Mouse (Mus musculus) kidney, embryonic 15.5 days (tissue): ENCODE data around the gene Fam228a. TPM values are rescaled to one million over a fixed set of nuclear protein-coding genes. Genes with fewer than 3 reads are reported as not detected.
"Not testable (repeated sequence)": the region's sequence is repeated elsewhere in the genome, so short reads cannot be mapped to it uniquely, and the experiment has no call there.

Source experiments
- ATAC-seq: fragments of 200-750 bp; cut with Nextera tagmentation; replicated peaks from 2 replicates; pipeline ENCODE4 v1.8.0; 2017; ENCODE audit warnings: moderate TSS enrichment; ENCODE audit not compliant: low FRiP score
- H3K27ac ChIP-seq: fragments of 300-500 bp; sonication (generic); 2 replicates; pipeline ENCODE4 v1.5.1; 2015; ENCODE audit warnings: mild to moderate bottlenecking, inconsistent platforms
- H3K27me3 ChIP-seq: fragments of 300-500 bp; sonication (generic); 2 replicates; pipeline ENCODE4 v1.6.1; 2015; ENCODE audit warnings: inconsistent platforms
- H3K36me3 ChIP-seq: fragments of 300-500 bp; sonication (generic); 2 replicates; pipeline ENCODE4 v1.6.1; 2015; ENCODE audit warnings: inconsistent platforms
- H3K4me1 ChIP-seq: fragments of 300-500 bp; sonication (generic); 2 replicates; pipeline ENCODE4 v1.6.1; 2015; ENCODE audit warnings: inconsistent platforms
- H3K4me2 ChIP-seq: fragments of 300-500 bp; sonication (generic); 2 replicates; pipeline ENCODE4 v1.6.1; 2015; ENCODE audit warnings: moderate library complexity, mild to moderate bottlenecking, inconsistent platforms
- H3K4me3 ChIP-seq: fragments of 300-500 bp; sonication (generic); replicated peaks from 2 replicates; pipeline ENCODE4 v1.5.1; 2015; ENCODE audit warnings: mild to moderate bottlenecking, inconsistent platforms
- H3K9ac ChIP-seq: fragments of 300-500 bp; sonication (generic); 2 replicates; pipeline ENCODE4 v1.6.1; 2015; ENCODE audit warnings: mild to moderate bottlenecking, inconsistent platforms
- H3K9me3 ChIP-seq: fragments of 300-500 bp; sonication (generic); replicated peaks from 2 replicates; pipeline ENCODE4 v1.6.1; 2016; ENCODE audit warnings: inconsistent platforms
- WGBS: fragments of 180-500 bp; shearing (Covaris S2); methylation state at CpG from one replicate; pipeline ENCODE4 v1.1.7; 2015; ENCODE audit warnings: mixed read lengths; 5-methylcytosine and 5-hydroxymethylcytosine counted together
- polyA plus RNA-seq: library from polyadenylated mRNA; unstranded; fragments of >200 nt; fragmentation: Nextera tagmentation; extraction: Ambion mirVana; gene quantifications from 2 replicates; pipeline ENCODE4 v1.2.1, GENCODE M21; 2015

Gene Fam228a
- polyA plus RNA-seq, 1 experiment from 2014 or later, result 0.10 TPM

DNA sequence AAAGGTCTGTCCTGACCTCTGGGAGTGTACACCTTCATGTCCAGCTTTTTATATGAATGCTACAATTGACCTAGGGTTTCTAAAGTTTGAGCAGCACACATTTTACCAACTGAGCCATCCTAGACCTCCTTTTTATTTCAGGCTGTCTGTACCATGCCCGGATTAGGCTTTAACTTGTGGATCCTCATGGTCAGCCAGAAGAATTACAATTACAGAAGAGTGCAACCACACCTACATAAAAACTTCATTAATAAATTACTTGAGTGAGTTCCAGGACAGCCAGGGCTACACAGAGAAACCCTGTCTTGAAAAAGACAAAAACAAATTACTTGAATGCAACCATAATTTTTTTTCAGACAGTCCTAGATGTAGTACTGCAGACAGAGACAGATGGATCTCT, 18.8 kb upstream of the Fam228a start:
- Histone ChIP-seq H3K4me3 (no peak overlapping the region), H3K9me3 (no peaks in the 10 kb centered on the region), H3K36me3 (no peaks in the 10 kb centered on the region), H3K4me1 (no peaks in the 10 kb centered on the region), H3K4me2 (no peak overlapping the region), H3K27ac (no peak overlapping the region), H3K9ac (no peak overlapping the region), H3K27me3 (no peaks in the 10 kb centered on the region)
- 50% methylated on average over 1 of the region's 1 CpGs for WGBS
- ATAC-seq, result peak; percentile 33; the same call in 1 of the 2 replicates

DNA sequence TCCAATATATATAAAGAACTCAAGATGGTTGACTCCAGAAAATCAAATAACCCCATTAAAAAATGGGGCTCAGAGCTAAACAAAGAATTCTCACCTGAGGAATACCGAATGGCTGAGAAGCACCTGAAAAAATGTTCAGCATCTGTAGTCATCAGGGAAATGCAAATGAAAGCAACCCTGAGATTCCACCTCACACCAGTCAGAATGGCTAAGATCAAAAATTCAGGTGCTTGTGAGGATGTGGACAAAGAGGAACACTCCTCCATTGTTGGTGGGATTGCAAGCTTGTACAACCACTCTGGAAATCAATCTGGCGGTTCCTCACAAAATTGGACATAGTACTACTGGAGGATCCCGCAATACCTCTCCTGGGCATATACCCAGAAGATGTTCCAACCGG, 16.2 kb upstream of the Fam228a start:
- H3K27ac ChIP-seq, H3K4me2 ChIP-seq, H3K9ac ChIP-seq, H3K9me3 ChIP-seq, H3K4me1 ChIP-seq, H3K4me3 ChIP-seq, H3K36me3 ChIP-seq, H3K27me3 ChIP-seq, ATAC-seq: not testable (repeated sequence)
- 94% methylated on average over 4 of the region's 4 CpGs for WGBS

DNA sequence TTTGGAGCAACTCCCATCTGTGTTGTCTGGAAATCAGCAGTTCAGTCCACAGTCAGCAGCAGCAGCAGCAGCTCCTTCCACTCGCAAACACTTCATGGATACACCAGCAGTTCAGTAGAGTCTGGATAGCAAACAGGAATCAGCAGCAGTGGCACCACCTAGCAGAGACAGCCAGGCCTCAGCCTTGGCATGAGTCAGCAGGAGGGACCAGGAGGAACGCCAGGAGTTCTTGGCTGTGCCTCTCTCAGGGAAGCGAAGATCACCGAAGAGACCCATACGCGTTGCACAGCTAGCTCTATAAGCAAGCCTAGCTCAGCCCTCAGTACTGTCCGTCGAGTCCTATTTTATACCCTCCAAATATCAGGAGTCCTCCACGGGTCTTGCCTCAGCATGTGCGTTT, 6.3 kb upstream of the Fam228a start:
- Histone ChIP-seq H3K9ac (no peak overlapping the region), H3K27ac (no peak overlapping the region)
- WGBS, result 90% methylated on average over 10 of the region's 10 CpGs

DNA sequence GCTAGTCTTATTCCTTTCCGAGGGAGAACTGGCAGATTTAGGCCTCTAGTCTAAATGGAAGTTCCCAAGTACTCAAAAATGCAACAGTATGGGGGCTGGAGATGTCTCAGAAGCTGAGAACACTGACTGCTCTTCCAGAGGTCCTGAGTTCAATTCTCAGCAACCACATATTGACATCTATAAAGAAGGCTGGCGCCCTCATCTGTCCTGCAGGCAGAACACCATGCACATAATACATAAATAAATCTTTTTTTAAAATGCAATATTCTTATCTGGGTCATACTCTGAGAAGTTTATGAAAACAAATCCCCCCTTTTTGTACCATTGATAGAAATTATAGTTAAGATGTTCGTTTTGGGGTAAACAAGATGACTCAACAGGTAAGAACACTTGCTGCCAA, 4.0 kb upstream of the Fam228a start:
- Histone ChIP-seq H3K4me2 (no peak overlapping the region), H3K4me3 (no peak overlapping the region), H3K27ac (no peak overlapping the region), H3K4me1 (no peaks in the 10 kb centered on the region), H3K27me3 (no peaks in the 10 kb centered on the region), H3K9me3 (no peaks in the 10 kb centered on the region), H3K36me3 (no peaks in the 10 kb centered on the region), H3K9ac (no peak overlapping the region)
- 87% methylated on average over 3 of the region's 3 CpGs for WGBS
- no peak for ATAC-seq

More for the DNA sequence above, 6.3 kb upstream of the Fam228a start:
- ATAC-seq, result no peak
- Histone ChIP-seq H3K9me3 (no peaks in the 10 kb centered on the region), H3K27me3 (no peaks in the 10 kb centered on the region), H3K4me2 (no peak overlapping the region), H3K36me3 (no peaks in the 10 kb centered on the region), H3K4me1 (no peaks in the 10 kb centered on the region), H3K4me3 (no peak overlapping the region)

DNA sequence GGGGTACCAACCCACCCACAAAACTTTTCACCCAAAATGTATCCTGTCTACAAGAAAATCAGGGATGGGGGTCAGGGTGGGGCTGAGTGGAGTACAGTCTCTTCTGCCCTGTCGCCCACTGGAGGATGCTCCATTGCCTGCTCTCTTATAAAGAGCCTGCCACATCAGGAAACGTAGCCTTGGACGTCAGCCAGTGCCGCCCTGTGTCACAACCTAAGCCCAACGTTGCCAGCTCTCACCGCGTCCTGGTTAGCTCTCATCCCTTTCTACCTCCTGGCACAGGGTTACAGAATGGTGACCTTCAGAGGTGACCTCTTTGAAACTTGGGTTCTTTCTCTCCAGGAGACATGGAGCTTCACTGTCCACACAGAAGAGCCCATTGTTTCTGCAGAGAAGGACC, 2.6 kb upstream of the Fam228a start:
- Histone ChIP-seq H3K36me3 (no peaks in the 10 kb centered on the region), H3K27me3 (no peaks in the 10 kb centered on the region), H3K4me1 (no peaks in the 10 kb centered on the region), H3K27ac (no peak overlapping the region), H3K4me2 (no peak overlapping the region), H3K9me3 (no peaks in the 10 kb centered on the region), H3K9ac (no peak overlapping the region), H3K4me3 (no peak overlapping the region)
- WGBS, result 83% methylated on average over 7 of the region's 7 CpGs
- no peak for ATAC-seq

DNA sequence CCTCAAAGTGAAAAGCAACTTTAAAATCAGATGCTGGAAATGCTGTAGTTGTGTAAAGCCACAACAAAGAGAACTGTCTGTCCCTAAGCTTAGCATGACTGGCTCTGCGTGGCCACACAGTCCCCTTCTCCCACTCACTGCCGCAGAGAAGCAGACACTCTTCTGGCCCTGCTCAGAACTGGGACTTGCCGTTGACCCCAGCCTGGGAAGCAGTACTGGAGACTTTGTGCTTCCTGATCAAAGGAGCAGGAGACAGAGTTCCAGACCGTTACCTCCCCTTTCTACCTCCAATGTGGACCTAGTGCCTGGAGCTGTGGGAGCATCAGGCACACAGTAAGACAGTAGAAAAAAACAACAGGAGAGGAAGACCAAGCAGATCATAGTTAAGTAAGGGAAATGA, 5.9 kb downstream of the Fam228a start:
- Histone ChIP-seq H3K9me3 (no peaks in the 10 kb centered on the region), H3K4me2 (no peak overlapping the region), H3K27me3 (no peaks in the 10 kb centered on the region), H3K4me1 (peaks cover 5% of the 10 kb centered on the region; the same call in 1 of the 2 replicates), H3K27ac (no peak overlapping the region), H3K4me3 (no peak overlapping the region), H3K36me3 (no peaks in the 10 kb centered on the region), H3K9ac (no peak overlapping the region)
- peak; percentile 79 for ATAC-seq
- WGBS, result 19% methylated on average over 4 of the region's 4 CpGs

DNA sequence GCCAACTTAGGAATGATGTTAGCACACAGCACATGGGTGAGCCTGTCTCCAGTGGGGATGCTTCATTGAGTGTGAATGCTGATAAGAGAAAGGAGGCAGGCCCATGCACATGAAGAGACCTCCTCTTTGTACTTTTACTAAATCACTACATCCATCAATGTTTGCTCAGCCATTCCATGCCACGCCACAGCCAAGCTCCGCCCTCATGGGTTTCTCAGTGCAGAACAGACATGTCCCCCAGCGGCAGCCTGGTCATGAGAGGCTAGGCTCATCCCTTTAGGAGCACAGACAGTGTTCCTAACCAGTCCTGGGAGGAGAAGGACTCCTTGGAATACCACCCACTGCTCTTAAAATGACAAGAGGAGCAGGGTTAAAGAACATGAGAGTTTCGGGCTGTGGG, 6.6 kb downstream of the Fam228a start:
- no peaks in the 10 kb centered on the region for H3K36me3 ChIP-seq
- H3K9ac ChIP-seq, result no peak overlapping the region
- H3K9me3 ChIP-seq, result no peaks in the 10 kb centered on the region
- H3K27me3 ChIP-seq, result no peaks in the 10 kb centered on the region
- ATAC-seq, result peak; percentile 60; the same call in 1 of the 2 replicates
- H3K4me3 ChIP-seq, result no peak overlapping the region
- peaks cover 5% of the 10 kb centered on the region; the same call in 1 of the 2 replicates for H3K4me1 ChIP-seq
- no peak overlapping the region for H3K27ac ChIP-seq
- 52% methylated on average over 4 of the region's 4 CpGs for WGBS
- H3K4me2 ChIP-seq, result no peak overlapping the region

DNA sequence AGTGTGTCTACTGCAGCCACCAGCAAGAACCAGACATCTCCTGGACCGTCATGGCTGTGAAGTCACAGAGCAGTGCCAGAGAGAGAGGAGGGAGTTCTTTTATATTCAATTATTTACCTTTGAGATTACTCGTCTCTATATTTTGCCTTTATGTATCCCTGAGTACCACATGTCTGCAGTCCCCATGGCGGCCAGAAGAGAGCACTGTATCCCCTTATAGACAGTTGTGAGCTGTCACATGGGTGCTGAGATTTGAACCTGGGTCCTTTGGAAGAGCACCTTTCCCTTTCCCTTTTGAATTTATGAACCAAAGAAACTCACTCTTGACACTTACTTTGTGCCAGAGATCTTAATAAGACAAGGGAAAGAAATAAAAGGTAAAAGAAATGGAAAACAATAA, 9.1 kb downstream of the Fam228a start:
- no peaks in the 10 kb centered on the region for H3K9me3 ChIP-seq
- 94% methylated on average over 3 of the region's 3 CpGs for WGBS
- H3K36me3 ChIP-seq, result no peaks in the 10 kb centered on the region
- no peaks in the 10 kb centered on the region for H3K27me3 ChIP-seq
- no peak overlapping the region for H3K27ac ChIP-seq
- H3K4me3 ChIP-seq, result no peak overlapping the region
- H3K9ac ChIP-seq, result no peak overlapping the region
- H3K4me1 ChIP-seq, result peaks cover 5% of the 10 kb centered on the region; the same call in 1 of the 2 replicates
- no peak for ATAC-seq
- H3K4me2 ChIP-seq, result no peak overlapping the region

DNA sequence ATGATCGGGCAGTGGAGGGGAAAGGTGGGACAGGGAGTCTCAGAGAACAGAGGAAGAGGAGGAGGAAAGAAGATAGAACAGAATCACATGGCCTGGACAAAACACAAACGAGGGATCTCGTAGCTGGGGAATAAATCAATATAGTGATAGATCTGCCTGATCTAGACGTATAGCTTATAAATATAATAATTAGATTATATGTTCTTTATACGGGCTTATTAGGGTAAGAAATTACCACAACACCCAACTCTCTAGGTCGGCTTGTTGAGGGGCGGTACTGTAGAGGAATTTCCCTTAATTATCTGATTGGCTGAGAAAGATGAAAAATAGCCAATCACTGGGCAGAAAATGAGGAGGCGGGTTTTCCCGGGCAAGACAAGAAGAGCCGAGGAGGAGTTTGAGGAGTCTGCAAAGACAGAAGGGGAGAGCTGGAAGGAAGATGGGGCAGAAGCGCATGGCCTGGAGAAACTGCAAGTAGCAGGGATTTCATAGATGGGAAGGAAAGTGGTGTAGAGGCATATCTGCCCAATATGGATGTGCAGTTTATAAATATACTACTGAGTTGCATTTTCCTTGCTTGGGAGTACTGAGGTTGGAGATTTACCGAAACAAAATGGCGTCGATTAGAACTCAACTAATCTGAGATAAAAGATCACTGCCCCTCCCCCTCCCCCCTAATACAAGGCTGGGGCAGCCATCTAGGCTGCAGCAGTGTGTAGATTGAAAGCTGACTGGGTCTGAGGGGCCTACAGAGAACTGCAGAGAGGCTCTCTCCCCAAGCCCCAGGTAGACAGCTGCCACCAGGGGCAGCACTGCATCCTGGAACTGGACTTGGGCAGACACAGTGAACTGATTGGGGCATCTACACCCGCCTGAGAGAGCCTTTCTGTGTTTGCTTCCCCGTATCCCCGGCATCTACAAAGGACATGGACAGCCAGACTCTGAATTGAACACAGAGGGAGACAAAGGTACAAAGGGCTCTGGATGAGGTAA, 18.2 kb downstream of the Fam228a start:
- Histone ChIP-seq H3K36me3 (no peaks in the 10 kb centered on the region), H3K9me3 (no peaks in the 10 kb centered on the region), H3K9ac (no peak overlapping the region), H3K27ac (no peak overlapping the region), H3K27me3 (no peaks in the 10 kb centered on the region), H3K4me3 (no peak overlapping the region), H3K4me2 (no peak overlapping the region), H3K4me1 (no peaks in the 10 kb centered on the region; the same call in 1 of the 2 replicates)
- WGBS, result 74% methylated on average over 17 of the region's 17 CpGs
- ATAC-seq, result no peak

DNA sequence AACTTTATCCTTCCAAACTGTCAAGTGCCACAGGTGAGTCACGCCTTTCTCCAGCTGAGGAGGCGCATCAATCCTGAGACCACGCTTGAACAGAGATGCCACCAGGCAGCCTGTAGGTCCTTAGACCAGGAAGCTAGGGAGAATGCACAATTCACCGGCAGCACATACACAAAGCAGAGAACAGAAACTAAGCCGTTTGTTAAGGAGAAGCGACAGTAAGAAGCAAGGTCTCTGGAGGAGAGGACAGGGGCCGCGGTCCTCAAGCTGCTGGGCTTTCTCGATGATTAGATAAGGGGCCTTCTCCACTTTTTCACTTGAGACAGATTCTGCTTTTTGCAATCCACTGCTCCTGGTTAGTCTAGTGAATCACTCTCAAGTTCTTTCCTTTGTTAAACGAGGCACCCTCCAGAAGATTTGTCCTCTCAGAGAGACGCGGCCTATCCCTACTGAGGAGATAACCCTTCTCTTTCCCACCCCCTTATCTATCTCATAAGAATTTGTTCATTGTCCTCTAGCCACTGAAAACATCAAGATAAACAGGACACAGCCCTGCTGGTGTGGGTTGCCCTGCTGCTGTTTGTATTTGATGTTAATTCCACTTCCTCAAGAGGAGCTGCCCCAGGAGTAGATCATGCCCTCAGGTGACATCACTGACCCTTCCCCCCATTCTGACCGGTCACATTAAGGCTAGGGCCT, 19.0 kb downstream of the Fam228a start:
- no peak overlapping the region for H3K4me2 ChIP-seq
- 0 out of 2 replicates have a peak, but pooled peaks cover 5% of the 10 kb centered on the region for H3K36me3 ChIP-seq
- no peak overlapping the region for H3K27ac ChIP-seq
- no peaks in the 10 kb centered on the region; the same call in 1 of the 2 replicates for H3K4me1 ChIP-seq
- ATAC-seq, result no peak
- H3K9ac ChIP-seq, result no peak overlapping the region
- H3K9me3 ChIP-seq, result no peaks in the 10 kb centered on the region
- no peak overlapping the region for H3K4me3 ChIP-seq
- no peaks in the 10 kb centered on the region for H3K27me3 ChIP-seq
- 71% methylated on average over 13 of the region's 13 CpGs for WGBS

DNA sequence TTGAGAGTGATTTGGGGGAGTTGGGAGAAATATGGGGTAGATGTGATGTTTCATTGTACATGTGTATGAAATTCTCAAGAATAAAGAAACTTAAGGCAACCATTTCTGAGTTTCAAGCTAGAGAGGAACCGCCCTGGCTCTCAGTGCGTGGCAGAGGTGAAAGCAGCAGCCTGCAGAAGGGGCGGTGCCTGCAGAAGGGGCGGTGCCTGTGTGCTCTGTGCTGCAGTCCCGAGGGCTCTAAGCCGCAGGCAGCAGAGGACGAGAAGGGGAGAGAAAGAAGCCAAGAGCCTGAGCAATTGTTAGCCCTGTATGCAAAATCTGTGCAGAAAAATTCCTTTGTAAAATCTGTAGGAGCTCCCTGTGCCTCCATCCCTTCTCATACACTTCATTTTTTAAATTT, 20.8 kb downstream of the Fam228a start:
- H3K4me1 ChIP-seq, result no peaks in the 10 kb centered on the region; the same call in 1 of the 2 replicates
- 5% methylated on average over 7 of the region's 7 CpGs for WGBS
- peak overlapping the region; percentile 22; the same call in 1 of the 2 replicates for H3K4me2 ChIP-seq
- H3K36me3 ChIP-seq, result peaks cover 17% of the 10 kb centered on the region; the same call in 1 of the 2 replicates
- no peak overlapping the region for H3K9ac ChIP-seq
- no peak overlapping the region for H3K27ac ChIP-seq
- peak; percentile 87 for ATAC-seq
- no peaks in the 10 kb centered on the region for H3K27me3 ChIP-seq
- H3K4me3 ChIP-seq, result no peak overlapping the region
- no peaks in the 10 kb centered on the region for H3K9me3 ChIP-seq

DNA sequence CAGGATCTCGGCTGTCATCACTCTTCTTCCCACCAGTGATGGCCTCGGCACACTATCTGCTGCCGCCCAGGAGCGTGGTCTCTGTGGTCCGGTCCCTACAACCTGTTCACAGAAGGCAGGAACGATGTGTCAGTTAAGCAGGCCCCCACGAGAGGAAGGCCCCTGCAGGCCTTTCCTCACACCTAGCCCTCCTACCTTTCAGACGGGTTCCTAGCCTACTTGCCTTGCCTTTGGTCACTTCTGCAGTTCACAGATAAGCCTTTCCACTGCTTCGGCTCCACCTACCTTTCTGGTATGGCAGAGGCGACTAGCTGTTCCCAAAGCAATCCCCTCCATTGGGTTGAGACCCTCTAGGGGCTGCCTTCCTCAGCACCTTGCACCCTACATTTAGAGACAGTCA, 22.6 kb downstream of the Fam228a start:
- H3K4me2 ChIP-seq, result no peak overlapping the region
- WGBS, result 85% methylated on average over 10 of the region's 10 CpGs
- no peak overlapping the region for H3K27ac ChIP-seq
- no peaks in the 10 kb centered on the region for H3K27me3 ChIP-seq
- H3K4me1 ChIP-seq, result no peaks in the 10 kb centered on the region; the same call in 1 of the 2 replicates
- peaks cover 30% of the 10 kb centered on the region for H3K36me3 ChIP-seq
- no peak for ATAC-seq
- H3K9ac ChIP-seq, result no peak overlapping the region
- H3K9me3 ChIP-seq, result no peaks in the 10 kb centered on the region
- no peak overlapping the region for H3K4me3 ChIP-seq
